Mouse (Mus musculus) heart, postnatal 0 days (tissue): ENCODE results near the gene Oit1.

ENCODE experiments used
- CTCF ChIP-seq: IDR thresholded peaks from 2 replicates; pipeline ENCODE4 v1.5.1; 2016; ENCODE audit warnings: antibody characterized with exemption, control low read depth, low read depth
- EP300 ChIP-seq: IDR thresholded peaks from 2 replicates; pipeline ENCODE4 v1.6.1; 2016; ENCODE audit warnings: antibody characterized with exemption, low read depth

GRCm38 (mm10) chr14:8316366-8317193 lies 62.0 kb downstream of the Oit1 start:
- TF ChIP-seq EP300 (no peak), CTCF (no peak)
